Mouse (Mus musculus) heart, postnatal 0 days (tissue): ENCODE measurements around the gene Midn. TPM values are rescaled to one million over a fixed set of nuclear protein-coding genes. Genes with fewer than 3 reads are reported as not detected.

Source experiments
- ATAC-seq: fragments of 200-750 bp; cut with Nextera tagmentation; 2 replicates; pipeline ENCODE4 v1.8.0; 2017; ENCODE audit warnings: low read depth, moderate number of reproducible peaks, moderate library complexity; ENCODE audit not compliant: insufficient read depth
- DNase-seq: peaks from one replicate; pipeline ENCODE4 v3.0.0-alpha.2; 2016; ENCODE audit warnings: low spot score
- H3K27ac ChIP-seq: fragments of 300-500 bp; sonication (generic); 2 replicates; pipeline ENCODE4 v1.5.1; 2014; ENCODE audit warnings: low read depth, mild to moderate bottlenecking
- H3K27me3 ChIP-seq: fragments of 300-500 bp; sonication (generic); 2 replicates; pipeline ENCODE4 v1.6.1; 2014; ENCODE audit warnings: low read length, mixed read lengths; ENCODE audit not compliant: control insufficient read depth, insufficient read depth
- H3K36me3 ChIP-seq: fragments of 300-500 bp; sonication (generic); replicated peaks from 2 replicates; pipeline ENCODE4 v1.6.1; 2014; ENCODE audit warnings: low read length, mixed read lengths; ENCODE audit not compliant: control insufficient read depth, insufficient read depth
- H3K4me1 ChIP-seq: fragments of 300-500 bp; sonication (generic); 2 replicates; pipeline ENCODE4 v1.6.1; 2014; ENCODE audit warnings: antibody characterized with exemption; ENCODE audit not compliant: control insufficient read depth, insufficient read depth
- H3K4me2 ChIP-seq: fragments of 300-500 bp; sonication (generic); 2 replicates; pipeline ENCODE4 v1.6.1; 2014; ENCODE audit warnings: low read depth, mild to moderate bottlenecking, low read length, moderate library complexity
- H3K4me3 ChIP-seq: fragments of 300-500 bp; sonication (generic); 2 replicates; pipeline ENCODE4 v1.5.1; 2014; ENCODE audit warnings: low read depth, low read length
- H3K9ac ChIP-seq: fragments of 300-500 bp; sonication (generic); replicated peaks from 2 replicates; pipeline ENCODE4 v1.6.1; 2014; ENCODE audit warnings: low read depth, low read length, mixed read lengths
- H3K9me3 ChIP-seq: fragments of 300-500 bp; sonication (generic); replicated peaks from 2 replicates; pipeline ENCODE4 v1.6.1; 2016; ENCODE audit warnings: low read length; ENCODE audit not compliant: control insufficient read depth
- CTCF ChIP-seq: IDR thresholded peaks from 2 replicates; pipeline ENCODE4 v1.5.1; 2016; ENCODE audit warnings: antibody characterized with exemption, control low read depth, low read depth
- EP300 ChIP-seq: IDR thresholded peaks from 2 replicates; pipeline ENCODE4 v1.6.1; 2016; ENCODE audit warnings: antibody characterized with exemption, low read depth
- WGBS: fragments of 180-500 bp; shearing (Covaris S2); extraction: QIAGEN DNeasy Blood & Tissue Kit; methylation state at CpG from one replicate; pipeline ENCODE4 v1.1.7; 2014; 5-methylcytosine and 5-hydroxymethylcytosine counted together
- polyA plus RNA-seq: library from polyadenylated mRNA; unstranded; fragments of >200 nt; fragmentation: Nextera tagmentation; extraction: Ambion mirVana; gene quantifications from 2 replicates; pipeline ENCODE4 v1.2.1, GENCODE M21; 2015
- total RNA-seq: library from RNA; depleted of rRNA; stranded (reverse); fragments of >200 nt; gene quantifications from 2 replicates; pipeline ENCODE4 v1.2.3, GENCODE M21; 2014; ENCODE audit warnings: low replicate concordance

Midn gene
- total and polyA plus RNA-seq, 2 experiments from 2014 or later = 15.8 to 100 TPM

- Histone ChIP-seq H3K4me3 (peak overlapping the region; percentile 64), H3K4me1 (peaks cover 40% of the 10 kb centered on the region)
- WGBS = under 1% methylated on average over 43 of the region's 43 CpGs
Observed at GRCm38 (mm10) chr10:80141786-80142529, 6.1 kb upstream of the Midn start.

GRCm38 (mm10) chr10:80142530-80142925, 5.5 kb upstream of the Midn start:
- WGBS = 0% methylated on average over 15 of the region's 15 CpGs
- H3K4me2 ChIP-seq = peak overlapping the region; percentile 80
- TF ChIP-seq EP300 = no peak
- no peak for DNase-seq
- H3K9me3 ChIP-seq = no peaks in the 10 kb centered on the region
- ATAC-seq = no peak
- peak overlapping the region; percentile 92 for H3K27ac ChIP-seq
- H3K36me3 ChIP-seq = peaks cover 28% of the 10 kb centered on the region
- peak overlapping the region; percentile 88 for H3K9ac ChIP-seq
- H3K27me3 ChIP-seq = peaks cover 12% of the 10 kb centered on the region; the same call in 1 of the 2 replicates
- peak overlapping the region; percentile 64 for H3K4me3 ChIP-seq
- H3K4me1 ChIP-seq = peaks cover 40% of the 10 kb centered on the region

More at GRCm38 (mm10) chr10:80141786-80142529, 6.1 kb upstream of the Midn start:
- Histone ChIP-seq H3K4me2 (peak overlapping the region; percentile 80), H3K27ac (peak overlapping the region; percentile 92), H3K9me3 (no peaks in the 10 kb centered on the region), H3K27me3 (peaks cover 16% of the 10 kb centered on the region; the same call in 1 of the 2 replicates), H3K36me3 (peaks cover 28% of the 10 kb centered on the region), H3K9ac (peak overlapping the region; percentile 88)
- DNase-seq (peak; percentile 99), ATAC-seq (peak; percentile 83)
- TF ChIP-seq CTCF (no peak), EP300 (no peak)

- H3K4me3 ChIP-seq = no peak overlapping the region
- no peak overlapping the region for H3K9ac ChIP-seq
- H3K27me3 ChIP-seq = peaks cover 4% of the 10 kb centered on the region; the same call in 1 of the 2 replicates
- peaks cover 28% of the 10 kb centered on the region for H3K36me3 ChIP-seq
- TF ChIP-seq CTCF = no peak
- no peak for TF ChIP-seq EP300
- peaks cover 37% of the 10 kb centered on the region for H3K4me1 ChIP-seq
- H3K9me3 ChIP-seq = no peaks in the 10 kb centered on the region
- 0 out of 2 replicates have a peak overlapping the region, but pooled peaks have one; percentile 13 for H3K4me2 ChIP-seq
- no peak for DNase-seq
- H3K27ac ChIP-seq = no peak overlapping the region
- 83% methylated on average over 7 of the region's 7 CpGs for WGBS
- ATAC-seq = no peak
Observed at GRCm38 (mm10) chr10:80143664-80144063, 4.4 kb upstream of the Midn start.

- Histone ChIP-seq H3K9me3 (no peaks in the 10 kb centered on the region), H3K27ac (no peak overlapping the region), H3K4me3 (no peak overlapping the region), H3K36me3 (peaks cover 28% of the 10 kb centered on the region), H3K4me2 (no peak overlapping the region), H3K9ac (no peak overlapping the region), H3K4me1 (peaks cover 35% of the 10 kb centered on the region), H3K27me3 (no peaks in the 10 kb centered on the region)
- DNase-seq (no peak), ATAC-seq (no peak)
- no peak for TF ChIP-seq EP300
- no peak for TF ChIP-seq CTCF
- 80% methylated on average over 12 of the region's 12 CpGs for WGBS
Observed at GRCm38 (mm10) chr10:80144159-80144558, 3.9 kb upstream of the Midn start.

GRCm38 (mm10) chr10:80144864-80145838, 2.9 kb upstream of the Midn start:
- Histone ChIP-seq H3K4me1 (peaks cover 31% of the 10 kb centered on the region), H3K36me3 (peaks cover 33% of the 10 kb centered on the region), H3K27ac (peak overlapping the region; percentile 99), H3K27me3 (no peaks in the 10 kb centered on the region), H3K4me3 (no peak overlapping the region), H3K9me3 (no peaks in the 10 kb centered on the region), H3K9ac (no peak overlapping the region), H3K4me2 (no peak overlapping the region)
- WGBS = 70% methylated on average over 20 of the region's 20 CpGs
- ATAC-seq = no peak
- no peak for DNase-seq
- TF ChIP-seq EP300 (no peak), CTCF (peak; percentile 69)
